Mouse (Mus musculus) embryonic fibroblast, embryonic 13.5 days (primary cell): ENCODE measurements at regions not wholly inside any gene's neighbourhood (a gene's known extent, or its start where the extent isn't known, plus 50 kb on each side); places are given as distances from the start of the nearest gene placed in this dataset.

Experiments used
- CTCF ChIP-seq: IDR thresholded peaks from 2 replicates; pipeline ENCODE4 v1.5.1; 2011; ENCODE audit warnings: mild to moderate bottlenecking, control low read depth, low read length, moderate library complexity, borderline replicate concordance; ENCODE audit not compliant: insufficient read depth
- POLR2A ChIP-seq: IDR thresholded peaks from 2 replicates; pipeline ENCODE4 v1.6.1; 2011; ENCODE audit warnings: low read depth, mild to moderate bottlenecking, control low read depth, low read length, moderate library complexity

DNA sequence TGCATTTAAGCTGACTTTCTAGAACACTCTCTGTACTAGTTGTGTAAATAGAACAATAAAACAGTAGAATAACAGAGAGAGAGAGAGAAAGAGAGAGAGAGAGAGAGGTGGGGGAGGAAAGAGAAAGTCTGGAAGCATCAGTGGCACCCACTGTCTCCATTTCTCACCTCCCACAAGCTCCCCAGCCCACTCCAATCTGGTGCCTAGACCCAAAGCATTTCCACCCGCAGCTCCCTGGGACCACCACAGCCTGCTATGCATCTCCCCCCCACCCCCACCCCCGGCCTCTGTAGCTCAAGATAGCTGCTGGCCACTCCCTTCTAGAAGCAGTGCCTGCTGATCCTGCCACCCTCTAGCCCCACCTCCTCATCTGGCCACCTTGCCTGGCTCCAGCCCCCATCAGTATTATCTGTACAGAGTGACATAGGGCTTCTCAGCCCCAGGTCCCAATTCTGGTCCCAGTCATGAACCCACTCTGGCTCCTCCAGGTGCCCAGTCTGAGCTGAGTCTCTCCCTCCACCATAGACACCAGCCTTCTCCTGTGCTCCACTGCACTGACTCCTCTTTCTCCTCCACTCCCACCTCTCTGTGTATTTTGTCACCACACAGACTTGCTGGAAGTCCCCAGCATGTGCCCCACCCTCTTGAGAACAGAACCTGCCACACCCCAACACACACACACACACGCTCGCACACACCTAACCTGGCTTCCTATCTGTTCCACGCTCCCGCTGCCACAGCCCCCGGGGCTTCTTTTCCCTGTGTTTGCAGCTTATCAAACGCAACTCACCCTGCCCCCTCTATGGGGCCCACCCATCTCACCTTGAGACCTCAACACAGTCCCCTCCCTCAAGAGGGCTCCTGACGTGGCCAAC lies 68.4 kb upstream of the Ppp1r26 start:
- TF ChIP-seq CTCF (no peak), POLR2A (no peak)
